Mouse (Mus musculus) erythroblast, embryonic 14.5 days (primary cell): Measurements from ENCODE around the gene Gm49337.

Experiments used
- GATA1 ChIP-seq: IDR thresholded peaks from 2 replicates; pipeline ENCODE4 v1.6.1; 2012; ENCODE audit warnings: low read length, inconsistent platforms, mixed read lengths
- TAL1 ChIP-seq: IDR thresholded peaks from 3 replicates; pipeline ENCODE4 v1.6.1; 2012; ENCODE audit warnings: low read length, inconsistent platforms, mixed read lengths

- no peak for TF ChIP-seq TAL1
- no peak for TF ChIP-seq GATA1
These were observed 49.0 kb downstream of the Gm49337 start for GRCm38 (mm10) chr4:116221996-116222842.
